Mouse (Mus musculus) liver, embryonic 11.5 days (tissue): ENCODE data around the gene Gm17571. TPM values are rescaled to one million over a fixed set of nuclear protein-coding genes. Genes with fewer than 3 reads are reported as not detected.

Source experiments
- ATAC-seq: fragments of 200-750 bp; cut with Nextera tagmentation; replicated peaks from 2 replicates; pipeline ENCODE4 v1.8.0; 2017; ENCODE audit warnings: moderate number of reproducible peaks, mild to moderate bottlenecking, moderate TSS enrichment, moderate library complexity; ENCODE audit not compliant: low FRiP score
- DNase-seq: peaks from one replicate; pipeline ENCODE4 v3.0.0-alpha.2; 2017; ENCODE audit warnings: low spot score
- H3K27ac ChIP-seq: fragments of 300-500 bp; sonication (generic); 2 replicates; pipeline ENCODE4 v1.5.1; 2014; ENCODE audit warnings: mild to moderate bottlenecking, low read depth, low read length, control low read depth
- H3K27me3 ChIP-seq: fragments of 300-500 bp; sonication (generic); replicated peaks from 2 replicates; pipeline ENCODE4 v1.6.1; 2014; ENCODE audit warnings: low read length, mixed read lengths; ENCODE audit not compliant: control insufficient read depth, insufficient read depth
- H3K36me3 ChIP-seq: fragments of 300-500 bp; sonication (generic); 2 replicates; pipeline ENCODE4 v1.6.1; 2014; ENCODE audit warnings: mild to moderate bottlenecking, low read length, moderate library complexity, mixed read lengths; ENCODE audit not compliant: control insufficient read depth, insufficient read depth
- H3K4me1 ChIP-seq: fragments of 300-500 bp; sonication (generic); replicated peaks from 2 replicates; pipeline ENCODE4 v1.6.1; 2014; ENCODE audit warnings: low read length, mixed read lengths; ENCODE audit not compliant: control insufficient read depth, insufficient read depth
- H3K4me2 ChIP-seq: fragments of 300-500 bp; sonication (generic); 2 replicates; pipeline ENCODE4 v1.6.1; 2014; ENCODE audit warnings: mild to moderate bottlenecking, control low read depth, moderate library complexity
- H3K4me3 ChIP-seq: fragments of 300-500 bp; sonication (generic); 2 replicates; pipeline ENCODE4 v1.5.1; 2014; ENCODE audit warnings: low read depth, low read length, control low read depth
- H3K9ac ChIP-seq: fragments of 300-500 bp; sonication (generic); 2 replicates; pipeline ENCODE4 v1.6.1; 2014; ENCODE audit warnings: low read depth, low read length, control low read depth
- H3K9me3 ChIP-seq: fragments of 300-500 bp; sonication (generic); 2 replicates; pipeline ENCODE4 v1.6.1; 2016; ENCODE audit warnings: low read length, inconsistent platforms, mixed read lengths; ENCODE audit not compliant: control insufficient read depth
- WGBS: fragments of 180-500 bp; shearing (Covaris S2); extraction: QIAGEN DNeasy Blood & Tissue Kit; methylation state at CpG from one replicate; pipeline ENCODE4 v1.1.7; 2014; 5-methylcytosine and 5-hydroxymethylcytosine counted together
- polyA plus RNA-seq: library from polyadenylated mRNA; unstranded; fragments of >200 nt; fragmentation: Nextera tagmentation; extraction: Ambion mirVana; gene quantifications from 2 replicates; pipeline ENCODE4 v1.2.1, GENCODE M21; 2014

Gm17571 gene
- polyA plus RNA-seq, 1 experiment from 2014 or later: not detected

GRCm38 (mm10) chr9:13483199-13484068 lies 36.9 kb upstream of the Gm17571 start:
- Histone ChIP-seq H3K4me3 (no peak overlapping the region), H3K4me1 (peaks cover 4% of the 10 kb centered on the region; the same call in 1 of the 2 replicates), H3K27me3 (no peaks in the 10 kb centered on the region), H3K4me2 (no peak overlapping the region), H3K9me3 (no peaks in the 10 kb centered on the region), H3K27ac (peak overlapping the region; percentile 19; the same call in 1 of the 2 replicates), H3K36me3 (no peaks in the 10 kb centered on the region), H3K9ac (no peak overlapping the region)
- DNase-seq (no peak), ATAC-seq (peak; percentile 43; the same call in 1 of the 2 replicates)
- WGBS: 66% methylated on average over 5 of the region's 5 CpGs

- no peak overlapping the region for H3K9ac ChIP-seq
- no peak overlapping the region for H3K4me3 ChIP-seq
- no peaks in the 10 kb centered on the region for H3K36me3 ChIP-seq
- no peak overlapping the region for H3K27ac ChIP-seq
- DNase-seq (no peak), ATAC-seq (no peak)
- no peak overlapping the region for H3K4me2 ChIP-seq
- WGBS: 53% methylated on average over 4 of the region's 4 CpGs
- no peaks in the 10 kb centered on the region for H3K27me3 ChIP-seq
- no peaks in the 10 kb centered on the region for H3K9me3 ChIP-seq
- H3K4me1 ChIP-seq: peaks cover 4% of the 10 kb centered on the region; the same call in 1 of the 2 replicates
Measured at GRCm38 (mm10) chr9:13479275-13479674, 32.7 kb upstream of the Gm17571 start.

- no peaks in the 10 kb centered on the region; the same call in 1 of the 2 replicates for H3K4me1 ChIP-seq
- no peak overlapping the region for H3K4me3 ChIP-seq
- WGBS: 88% methylated on average over 5 of the region's 5 CpGs
- no peak overlapping the region for H3K9ac ChIP-seq
- no peaks in the 10 kb centered on the region for H3K36me3 ChIP-seq
- no peaks in the 10 kb centered on the region for H3K27me3 ChIP-seq
- ATAC-seq: no peak
- DNase-seq: no peak
- H3K9me3 ChIP-seq: no peaks in the 10 kb centered on the region
- no peak overlapping the region for H3K27ac ChIP-seq
- H3K4me2 ChIP-seq: no peak overlapping the region
Measured at GRCm38 (mm10) chr9:13474951-13475350, 28.4 kb upstream of the Gm17571 start.

DNA sequence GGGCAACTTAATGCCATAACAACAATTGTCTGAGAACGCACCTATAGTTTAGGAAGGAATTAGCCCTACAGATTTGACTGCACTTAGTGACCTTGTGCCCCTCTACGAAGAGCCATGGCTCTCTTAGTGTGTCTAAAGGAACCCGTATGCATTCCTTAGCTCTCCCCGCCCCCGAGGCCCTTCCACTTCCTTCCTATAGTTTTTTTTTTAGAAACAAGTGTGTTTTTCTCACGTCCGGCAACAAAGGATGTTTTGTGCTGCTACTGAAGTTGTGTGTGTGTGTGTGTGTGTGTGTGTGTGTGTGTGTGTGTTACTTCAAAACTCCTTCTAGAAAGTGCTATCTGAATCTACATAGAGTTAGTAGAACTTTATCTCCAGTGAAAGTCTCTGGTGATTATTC lies 23.5 kb upstream of the Gm17571 start:
- DNase-seq: no peak
- Histone ChIP-seq H3K9ac (no peak overlapping the region), H3K4me2 (no peak overlapping the region), H3K36me3 (no peaks in the 10 kb centered on the region), H3K27ac (no peak overlapping the region), H3K9me3 (no peaks in the 10 kb centered on the region), H3K27me3 (no peaks in the 10 kb centered on the region), H3K4me1 (peaks cover 8% of the 10 kb centered on the region), H3K4me3 (no peak overlapping the region)
- no peak for ATAC-seq
- whole genome bisulfite sequencing: 28% methylated on average over 7 of the region's 7 CpGs

DNA sequence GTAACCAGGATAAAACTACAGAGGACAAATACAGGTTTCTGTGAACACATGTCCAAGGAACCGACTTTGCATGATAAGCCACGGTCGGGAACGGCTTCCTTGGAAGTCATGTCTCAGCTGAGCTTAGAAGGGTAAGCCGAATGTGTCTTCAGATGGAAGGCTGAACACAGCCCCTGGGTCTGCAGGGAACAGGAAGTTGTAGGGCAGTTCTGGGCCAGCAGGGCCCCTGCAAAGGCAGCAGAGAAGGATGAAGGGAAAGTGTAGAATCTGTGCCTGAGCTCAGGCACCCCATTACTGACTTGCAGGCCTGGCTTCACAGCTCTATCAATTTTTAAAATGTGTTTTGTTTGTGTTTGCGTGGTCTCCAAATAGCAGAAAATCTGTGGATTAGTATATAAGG lies 22.2 kb upstream of the Gm17571 start:
- no peak for ATAC-seq
- no peak overlapping the region for H3K4me2 ChIP-seq
- H3K9ac ChIP-seq: no peak overlapping the region
- H3K4me3 ChIP-seq: no peak overlapping the region
- no peaks in the 10 kb centered on the region for H3K27me3 ChIP-seq
- H3K36me3 ChIP-seq: no peaks in the 10 kb centered on the region
- H3K9me3 ChIP-seq: no peaks in the 10 kb centered on the region
- no peak for DNase-seq
- H3K4me1 ChIP-seq: peaks cover 8% of the 10 kb centered on the region
- H3K27ac ChIP-seq: no peak overlapping the region
- 66% methylated on average over 6 of the region's 6 CpGs for WGBS

- Histone ChIP-seq H3K9ac (no peak overlapping the region), H3K9me3 (no peaks in the 10 kb centered on the region), H3K4me3 (no peak overlapping the region), H3K27ac (no peak overlapping the region; the same call in 1 of the 2 replicates), H3K36me3 (no peaks in the 10 kb centered on the region), H3K4me2 (no peak overlapping the region), H3K27me3 (no peaks in the 10 kb centered on the region), H3K4me1 (peaks cover 8% of the 10 kb centered on the region)
- WGBS: 89% methylated on average over 7 of the region's 7 CpGs
- ATAC-seq: no peak
- no peak for DNase-seq
Measured at GRCm38 (mm10) chr9:13467745-13468144, 21.2 kb upstream of the Gm17571 start.

DNA sequence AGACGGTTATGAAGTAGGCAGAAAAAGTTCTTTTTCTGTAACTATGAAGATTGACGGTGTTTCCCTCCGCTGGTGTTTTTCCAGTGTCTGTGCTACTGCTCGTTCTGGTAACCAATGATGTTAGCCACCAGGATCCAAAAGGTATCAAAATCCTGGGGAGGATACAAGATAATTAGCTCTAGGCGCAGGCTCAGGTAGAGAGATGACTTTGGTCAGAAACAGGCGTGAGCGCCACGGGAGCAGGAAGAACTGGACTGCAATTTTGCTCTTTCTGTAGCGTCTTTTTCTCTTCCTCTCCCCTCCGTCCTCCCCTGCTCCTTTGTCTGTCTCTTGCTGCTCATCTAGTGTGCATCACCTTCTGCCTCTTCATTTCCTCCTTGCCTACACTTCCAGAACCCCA lies 20.3 kb upstream of the Gm17571 start:
- peak overlapping the region; percentile 13; the same call in 1 of the 2 replicates for H3K4me2 ChIP-seq
- no peak overlapping the region for H3K27ac ChIP-seq
- ATAC-seq: no peak
- H3K4me3 ChIP-seq: no peak overlapping the region
- no peak for DNase-seq
- no peak overlapping the region for H3K9ac ChIP-seq
- H3K27me3 ChIP-seq: no peaks in the 10 kb centered on the region
- H3K36me3 ChIP-seq: no peaks in the 10 kb centered on the region
- no peaks in the 10 kb centered on the region for H3K9me3 ChIP-seq
- H3K4me1 ChIP-seq: peaks cover 8% of the 10 kb centered on the region
- 58% methylated on average over 10 of the region's 10 CpGs for WGBS

GRCm38 (mm10) chr9:13466351-13466750 lies 19.8 kb upstream of the Gm17571 start:
- Histone ChIP-seq H3K4me2 (peak overlapping the region; percentile 13; the same call in 1 of the 2 replicates), H3K4me1 (peaks cover 8% of the 10 kb centered on the region), H3K27ac (no peak overlapping the region), H3K27me3 (no peaks in the 10 kb centered on the region), H3K36me3 (no peaks in the 10 kb centered on the region), H3K9ac (no peak overlapping the region), H3K4me3 (no peak overlapping the region), H3K9me3 (no peaks in the 10 kb centered on the region)
- DNase-seq: no peak
- 49% methylated on average over 4 of the region's 4 CpGs for WGBS
- ATAC-seq: no peak
